Mouse (Mus musculus) activated CD4-positive, CD25-positive, alpha-beta regulatory T cell, adult 9 weeks (primary cell): Measurements from ENCODE around the gene Gm14226. TPM values are rescaled to one million over a fixed set of nuclear protein-coding genes. Genes with fewer than 3 reads are reported as not detected.

Experiments used
- polyA plus RNA-seq: library from polyadenylated mRNA; unstranded; fragments of 100-300 nt; shearing (Covaris generic); gene quantifications from one replicate; pipeline ENCODE4 v1.2.1, GENCODE M21; 2017

The Gm14226 gene
- polyA plus RNA-seq: 0.09 TPM

GRCm38 (mm10) chr2:155018251-155018755, at the start of gene Gm14226:
Gene Gm14226, plus strand, starts transcription at chr2:155018266.

GRCm38 (mm10) chr2:155073978-155074765, 56.1 kb downstream of the Gm14226 start, which contains the start of gene Ahcy:
Gene Ahcy, minus strand, starts transcription at chr2:155074497.

Other genes with a start within 250 kb of the Gm14226 start
- not detected for gene Gm14214, start 248.2 kb upstream of the Gm14226 start, polyA plus RNA-seq
- 25.4 TPM for gene Raly, start 227.2 kb upstream of the Gm14226 start, polyA plus RNA-seq
- gene a, start 226.9 kb upstream of the Gm14226 start, polyA plus RNA-seq: not detected
- 56.9 TPM for gene Eif2s2, start 125.3 kb upstream of the Gm14226 start, polyA plus RNA-seq
- gene Ahcy, start 56.2 kb downstream of the Gm14226 start, polyA plus RNA-seq: 30.0 TPM
- 112 TPM for gene Itch, start 115.2 kb downstream of the Gm14226 start, polyA plus RNA-seq
- gene Dynlrb1, start 218.3 kb downstream of the Gm14226 start, polyA plus RNA-seq: 352 TPM